Mouse (Mus musculus): ENCODE measurements around the gene Synm.
A peak's percentile ranks its signal among the peaks of the same experiment; 100 is the strongest.

Gene Synm

GRCm38 (mm10) chr7:67700846-67701245, 58.7 kb downstream of the Synm start:
- DNase-seq (ENCODE audit: low read depth, low spot score), result peak; percentile 43

- DNase-seq (ENCODE audit: low read depth, low spot score), result no peak
These were observed 60.2 kb downstream of the Synm start for GRCm38 (mm10) chr7:67699301-67699700.

GRCm38 (mm10) chr7:67697892-67698630, 61.5 kb downstream of the Synm start:
- no peak for DNase-seq (ENCODE audit: low read depth, low spot score)

GRCm38 (mm10) chr7:67695906-67696305, 63.6 kb downstream of the Synm start:
- DNase-seq (ENCODE audit: low read depth, low spot score), result no peak

- no peak for DNase-seq (ENCODE audit: low read depth, low spot score)
These were observed 66.6 kb downstream of the Synm start for GRCm38 (mm10) chr7:67692791-67693538.

- no peak for DNase-seq (ENCODE audit: low read depth, low spot score)
These were observed 67.4 kb downstream of the Synm start for GRCm38 (mm10) chr7:67692141-67692540.

- no peak for DNase-seq (ENCODE audit: low read depth, low spot score)
These were observed 68.5 kb downstream of the Synm start for GRCm38 (mm10) chr7:67691036-67691435.

GRCm38 (mm10) chr7:67689793-67690192, 69.7 kb downstream of the Synm start:
- DNase-seq (ENCODE audit: low read depth, low spot score), result no peak

GRCm38 (mm10) chr7:67688281-67688680, 71.3 kb downstream of the Synm start:
- no peak for DNase-seq (ENCODE audit: low read depth, low spot score)

GRCm38 (mm10) chr7:67686545-67686944, 73.0 kb downstream of the Synm start:
- DNase-seq (ENCODE audit: low read depth, low spot score), result peak; percentile 45

GRCm38 (mm10) chr7:67683006-67683405, 76.5 kb downstream of the Synm start:
- no peak for DNase-seq (ENCODE audit: low read depth, low spot score)

- no peak for DNase-seq (ENCODE audit: low read depth, low spot score)
These were observed 78.5 kb downstream of the Synm start for GRCm38 (mm10) chr7:67681078-67681477.

Data from brain, adult 2 months (tissue).